ENCODE assay signal across 8 mouse cellular contexts in the genomic region with DNA sequence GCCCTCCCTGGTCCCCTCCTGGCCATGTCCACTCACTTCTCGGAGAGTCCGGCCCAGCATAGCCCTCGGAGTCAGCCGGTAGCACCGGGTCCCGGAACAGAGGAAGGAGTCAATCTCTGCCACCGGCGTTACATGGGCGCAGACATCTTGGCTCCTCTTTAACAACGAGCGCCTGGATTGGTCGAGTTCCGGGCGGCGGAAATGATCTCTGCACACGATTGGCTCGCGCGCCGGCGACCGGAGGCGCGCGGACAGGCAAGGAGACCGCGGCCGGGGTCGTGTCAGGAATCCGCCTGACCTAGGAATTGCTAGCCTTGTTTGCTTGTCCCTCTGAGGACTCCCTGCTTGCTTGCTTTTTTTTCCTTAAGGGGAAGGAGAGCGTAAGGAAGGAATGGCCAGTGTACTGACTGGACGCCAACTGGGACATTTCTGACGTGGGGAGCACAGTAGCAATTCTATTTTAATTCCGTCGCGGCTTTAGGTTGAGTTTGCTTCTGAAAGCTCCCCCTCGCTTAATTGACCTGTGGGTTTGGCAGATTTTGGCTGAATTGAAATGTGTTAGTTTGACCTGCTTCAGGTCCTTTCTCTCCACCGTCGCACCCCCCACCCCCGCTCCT. TPM values are rescaled to one million over a fixed set of nuclear protein-coding genes. Genes with fewer than 3 reads are reported as not detected.
A peak's percentile ranks its signal among the peaks of the same experiment; 100 is the strongest.
DNase-seq lines count a peak whose midpoint lies in the region; ATAC-seq lines count a peak whose summit lies in the region.

Qrsl1 (minus strand) TSS at position 168 of the 617 bp plus-strand sequence.
Rtn4ip1 (plus strand) TSS at position 230 of the 617 bp plus-strand sequence.

- ATAC-seq in megakaryocyte progenitor cell, adult 5-6 weeks (replicated peaks; ENCODE audit: poor library complexity), result peak; percentile 99

- peak; percentile 91 for DNase-seq in adipocyte (ENCODE audit: low spot score)
- peak; percentile 94 for DNase-seq in embryo, embryonic 10 days (ENCODE audit: low spot score)
- DNase-seq in gastrocnemius, postnatal 10 days, result peak; percentile 90
- DNase-seq in induced T-regulatory cell, adult 2 months (ENCODE audit: low read depth), result peak; percentile 96
- peak; percentile 80 to 96 for DNase-seq in left cerebral cortex, adult 9 months (ENCODE audit: low spot score in 2 of 2)
- peak; percentile 93 for DNase-seq in right cerebral cortex, postnatal 14 days
- DNase-seq in urinary bladder, postnatal 36 days (ENCODE audit: low spot score in 2 of 2), result peak; percentile 92 to 95

RNA-seq across cellular contexts. Expression of gene Qrsl1, which starts in this region (rescaled TPM):
- 10 to 100 TPM; 10.2 to 10.4 TPM for total RNA-seq in gastrocnemius, postnatal 10 days (2021)
- 23.6 and 27.2 TPM in 2 replicates for total RNA-seq in megakaryocyte progenitor cell, adult 5-6 weeks (2015)
- total RNA-seq in megakaryocyte progenitor cell, adult 5-6 weeks (2017), result 13.9 and 18.2 TPM in 2 replicates

RNA-seq across cellular contexts. Expression of gene Rtn4ip1, which starts in this region (rescaled TPM):
- total RNA-seq in gastrocnemius, postnatal 10 days (2021), result 10 to 100 TPM; 14.8 to 18.7 TPM
- 11.9 and 13.8 TPM in 2 replicates for total RNA-seq in megakaryocyte progenitor cell, adult 5-6 weeks (2015)
- total RNA-seq in megakaryocyte progenitor cell, adult 5-6 weeks (2017), result 12.8 and 15.7 TPM in 2 replicates

Comparison
In these comparisons a context has a peak if more than half of its experiments do, and no peak if none do; other contexts are left out.
1. Peak in every context shown above with its lines: DNase-seq and ATAC-seq.